Comparison of ENCODE assay signal across 14 mouse cellular contexts in the genomic region with DNA sequence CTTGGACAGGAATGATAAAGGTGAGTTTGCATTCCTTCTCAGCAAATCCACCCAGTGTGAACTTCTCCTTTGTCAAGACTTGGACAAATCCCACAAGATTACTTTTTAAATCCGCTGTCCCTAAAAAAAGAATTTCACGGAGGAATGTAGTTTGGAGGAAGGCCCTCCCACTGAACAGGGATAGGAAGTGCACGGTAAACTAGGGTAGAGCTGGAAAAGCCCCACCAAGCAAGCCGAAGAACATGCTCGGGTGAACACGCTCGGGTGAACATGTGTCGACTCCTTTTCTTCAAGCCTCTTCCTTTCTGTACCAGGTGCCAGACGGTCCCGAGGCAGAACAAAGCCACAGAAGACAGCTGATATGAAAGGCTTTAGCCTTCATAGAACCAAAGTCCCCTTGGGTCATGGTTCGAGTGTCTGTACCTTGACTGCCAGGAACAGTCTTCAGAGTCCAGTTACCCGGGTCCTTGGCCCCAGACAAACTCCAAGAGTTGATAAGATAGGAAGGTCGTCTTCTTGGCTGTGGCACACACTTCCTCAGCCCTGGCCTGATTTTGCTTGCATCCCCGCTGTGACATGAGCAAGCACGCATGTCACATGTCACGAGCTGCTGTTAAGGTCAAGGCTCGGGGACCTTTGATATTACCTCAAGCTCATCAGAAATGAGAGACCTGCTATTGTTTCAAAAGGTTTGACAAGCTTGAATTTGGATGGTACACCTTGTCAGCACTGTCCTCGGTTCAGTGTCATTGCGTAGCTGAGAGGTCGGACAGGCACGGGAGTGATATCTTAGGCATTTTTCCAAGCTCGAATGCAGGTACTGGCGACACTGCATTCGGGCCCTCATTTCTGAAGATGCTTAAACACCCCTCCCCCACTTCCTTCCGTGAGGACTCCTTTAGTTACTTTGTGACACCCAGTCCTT. TPM values are rescaled to one million over a fixed set of nuclear protein-coding genes. Genes with fewer than 3 reads are reported as not detected.
DNase-seq lines count a peak whose midpoint lies in the region; ATAC-seq lines count a peak whose summit lies in the region.
"Had no signal": no experiment of that assay in that cellular context is flagged by ENCODE, and none has a peak within 500 bp of the region (broad histone marks: within the 10 kb centered on the region; RNA-seq: fewer than 3 reads in every experiment).

No protein-coding gene starts in this region.

- no peaks in the 10 kb centered on the region for H3K27me3 ChIP-seq in stomach, embryonic 16.5 days (ENCODE audit: control insufficient read depth, insufficient read depth, low read length)
- H3K27me3 ChIP-seq: heart, embryonic 12.5 days had no signal

- peak overlapping the region; percentile 4; the same call in 1 of the 2 replicates for H3K9ac ChIP-seq in stomach, embryonic 16.5 days (ENCODE audit: low read length)
- H3K9ac ChIP-seq: heart, embryonic 12.5 days; liver, embryonic 12.5 days had no signal

- no peak overlapping the region; the same call in 1 of the 2 replicates for H3K4me2 ChIP-seq in stomach, embryonic 16.5 days (ENCODE audit: low read depth, low read length)
- H3K4me2 ChIP-seq: heart, embryonic 12.5 days had no signal

- DNase-seq in kidney, adult 11 months, result peak; percentile 23
- no peak for DNase-seq in kidney, postnatal 25 days
- peak; percentile 72 for DNase-seq in adrenal gland, postnatal 14 days
- peak; percentile 61 for DNase-seq in kidney, adult 9 months
- no peak for DNase-seq in spleen, postnatal 36 days (ENCODE audit: low spot score in 2 of 2)
- DNase-seq: cerebellum, adult 9-10 months; spleen, adult 18-20 months; thymus, postnatal 4 days had no signal

- no peak for ATAC-seq in stomach, embryonic 16.5 days (ENCODE audit: insufficient read depth, low FRiP score)
- no peak for ATAC-seq in monocyte, adult 5-6 weeks (replicated peaks; ENCODE audit: insufficient number of reproducible peaks, low FRiP score, low TSS enrichment, poor library complexity, severe bottlenecking)
- ATAC-seq: liver, embryonic 12.5 days had no signal

- peak overlapping the region; percentile 36 for H3K27ac ChIP-seq in stomach, embryonic 16.5 days (ENCODE audit: low read length)
- H3K27ac ChIP-seq: liver, embryonic 12.5 days; macrophage had no signal

- no peaks in the 10 kb centered on the region for H3K36me3 ChIP-seq in stomach, embryonic 16.5 days (ENCODE audit: control insufficient read depth, insufficient read depth, low read length)
- H3K36me3 ChIP-seq: G1E; heart, embryonic 12.5 days; liver, embryonic 12.5 days had no signal

- no peak overlapping the region for H3K4me3 ChIP-seq in stomach, embryonic 16.5 days (replicated peaks; ENCODE audit: low read length)
- H3K4me3 ChIP-seq: heart, embryonic 12.5 days; liver, embryonic 12.5 days had no signal

- WGBS in stomach, embryonic 16.5 days, result 55% methylated on average over 25 of the region's 25 CpGs

- peaks cover 34% of the 10 kb centered on the region for H3K4me1 ChIP-seq in stomach, embryonic 16.5 days (ENCODE audit: control insufficient read depth, insufficient read depth, low read length)

- H3K9me3 ChIP-seq in stomach, embryonic 16.5 days (replicated peaks; ENCODE audit: control insufficient read depth, low read length), result no peaks in the 10 kb centered on the region
- H3K9me3 ChIP-seq: G1E; heart, embryonic 12.5 days; liver, embryonic 12.5 days had no signal

RNA-seq across cellular contexts. Expression of a gene that starts 51.5 kb away (rescaled TPM):
- total RNA-seq in adrenal gland, postnatal 14 days (2021), result 54.6 and 56.0 TPM in 2 replicates
- polyA plus RNA-seq in stomach, embryonic 16.5 days (2015; fragmentation: Nextera tagmentation; extraction: Ambion mirVana), result 14.2 and 17.7 TPM in 2 replicates
- 1.4 to 1.7 TPM in 2 of 3 replicates, not detected in the other for total RNA-seq in monocyte, adult 5-6 weeks (2017)

Comparison
In these comparisons a context has a peak if more than half of its experiments do, and no peak if none do; other contexts are left out.
1. DNase-seq: peak in kidney, adult 11 months (single experiment), adrenal gland, postnatal 14 days (single experiment) and kidney, adult 9 months (single experiment); none in kidney, postnatal 25 days (0 of 2) and spleen, postnatal 36 days (0 of 2).
2. RNA of a gene that starts 51.5 kb away (total RNA-seq): 54.6 to 56.0 TPM in adrenal gland, postnatal 14 days; 1.4 to 1.7 TPM in monocyte, adult 5-6 weeks; every median in the first group is over 10 times any median in the second.